Mouse (Mus musculus): ENCODE results near the gene Stk25.

GRCm38 (mm10) chr1:93656325-93657024 lies 2.0 kb downstream of the Stk25 start:
- no peak for TF ChIP-seq CTCF (IDR thresholded peaks at IDR 0.05; ENCODE audit: extremely low read depth, insufficient read length, insufficient replicate concordance, low read depth, low read length)
- TF ChIP-seq POLR2A (IDR thresholded peaks at IDR 0.05; ENCODE audit: low read depth, low read length) = no peak

Data from small intestine, adult 2 months (tissue).